Mouse (Mus musculus) adrenal gland, adult 10 weeks (tissue): ENCODE results near the gene Col6a5. TPM values are rescaled to one million over a fixed set of nuclear protein-coding genes. Genes with fewer than 3 reads are reported as not detected.

Source experiments
- polyA plus RNA-seq: library from polyadenylated mRNA; stranded (reverse); fragments of 350-450 nt; fragmentation: Illumina TruSeq; extraction: RNeasy Lipid Tissue Mini Kit (QIAGEN cat#74804); gene quantifications from one replicate; pipeline ENCODE4 v1.2.3, GENCODE M21; 2014; ENCODE audit warnings: low read depth, low replicate concordance

Gene Col6a5
- polyA plus RNA-seq, result 0.76 TPM

GRCm38 (mm10) chr9:105960533-105960932 is at the start of gene Col6a5:
TSS of gene Col6a5 (minus strand) at chr9:105960643.

GRCm38 (mm10) chr9:105827791-105828385 is 132.6 kb downstream of the Col6a5 start, which contains the start of gene Col6a6:
TSS of gene Col6a6 (minus strand) at chr9:105828160.

Other genes starting within 250 kb of the Col6a5 start
- gene Col6a6, start 132.5 kb downstream of the Col6a5 start, polyA plus RNA-seq, result 0.23 TPM
- gene Col6a4, start 136.1 kb upstream of the Col6a5 start, polyA plus RNA-seq, result 0.35 TPM
- gene Glyctk, start 197.5 kb upstream of the Col6a5 start, polyA plus RNA-seq, result not detected
- 109 TPM for gene Wdr82, start 210.3 kb upstream of the Col6a5 start, polyA plus RNA-seq
- gene Ppm1m, start 239.1 kb upstream of the Col6a5 start, polyA plus RNA-seq, result 10.9 TPM
- gene Twf2, start 242.5 kb upstream of the Col6a5 start, polyA plus RNA-seq, result 1.7 TPM